Mouse (Mus musculus) limb, embryonic 11.5 days (tissue): ENCODE measurements around the gene Sox1. TPM values are rescaled to one million over a fixed set of nuclear protein-coding genes. Genes with fewer than 3 reads are reported as not detected.

Experiments
- ATAC-seq: fragments of 200-750 bp; cut with Nextera tagmentation; 2 replicates; pipeline ENCODE4 v1.8.0; 2017; ENCODE audit warnings: low read depth; ENCODE audit not compliant: insufficient number of reproducible peaks, low FRiP score, low TSS enrichment
- DNase-seq: peaks from one replicate; pipeline ENCODE4 v3.0.0-alpha.2; 2015; ENCODE audit warnings: low spot score
- H3K27ac ChIP-seq: fragments of 300-500 bp; sonication (generic); replicated peaks from 2 replicates; pipeline ENCODE4 v1.5.1; 2014; ENCODE audit warnings: low read depth, mild to moderate bottlenecking, low read length
- H3K27me3 ChIP-seq: fragments of 300-500 bp; sonication (generic); 2 replicates; pipeline ENCODE4 v1.6.1; 2014; ENCODE audit warnings: mild to moderate bottlenecking, low read length, mixed read lengths; ENCODE audit not compliant: control insufficient read depth, insufficient read depth
- H3K36me3 ChIP-seq: fragments of 300-500 bp; sonication (generic); 2 replicates; pipeline ENCODE4 v1.6.1; 2014; ENCODE audit warnings: mild to moderate bottlenecking, low read length, moderate library complexity, mixed read lengths; ENCODE audit not compliant: control insufficient read depth, insufficient read depth
- H3K4me1 ChIP-seq: fragments of 300-500 bp; sonication (generic); 2 replicates; pipeline ENCODE4 v1.6.1; 2014; ENCODE audit warnings: low read length, mixed read lengths; ENCODE audit not compliant: control insufficient read depth, insufficient read depth
- H3K4me2 ChIP-seq: fragments of 300-500 bp; sonication (generic); 2 replicates; pipeline ENCODE4 v1.6.1; 2014; ENCODE audit warnings: low read depth, mild to moderate bottlenecking, moderate library complexity; ENCODE audit not compliant: severe bottlenecking
- H3K4me3 ChIP-seq: fragments of 300-500 bp; sonication (generic); 2 replicates; pipeline ENCODE4 v1.5.1; 2014; ENCODE audit warnings: low read depth, low read length
- H3K9ac ChIP-seq: fragments of 300-500 bp; sonication (generic); 2 replicates; pipeline ENCODE4 v1.6.1; 2014; ENCODE audit warnings: mild to moderate bottlenecking, low read length
- H3K9me3 ChIP-seq: fragments of 300-500 bp; sonication (generic); 2 replicates; pipeline ENCODE4 v1.6.1; 2016; ENCODE audit warnings: low read length; ENCODE audit not compliant: control insufficient read depth
- WGBS: fragments of 180-500 bp; shearing (Covaris S2); extraction: QIAGEN DNeasy Blood & Tissue Kit; methylation state at CpG from one replicate; pipeline ENCODE4 v1.1.7; 2014; 5-methylcytosine and 5-hydroxymethylcytosine counted together
- polyA plus RNA-seq: library from polyadenylated mRNA; unstranded; fragments of >200 nt; fragmentation: Nextera tagmentation; extraction: Ambion mirVana; gene quantifications from 2 replicates; pipeline ENCODE4 v1.2.1, GENCODE M21; 2014

Sox1 gene
- not detected in 2 replicates for polyA plus RNA-seq

GRCm38 (mm10) chr8:12395071-12396031, at the start of gene Sox1:
Gene Sox1 (plus strand): TSS chr8:12395295.
- WGBS = under 1% methylated on average over 74 of the region's 89 CpGs
- ATAC-seq = peak; percentile 75

GRCm38 (mm10) chr8:12345881-12346280, 49.2 kb upstream of the Sox1 start:
- 42% methylated on average over 4 of the region's 4 CpGs for WGBS
- H3K27me3 ChIP-seq = no peaks in the 10 kb centered on the region

More at GRCm38 (mm10) chr8:12395071-12396031, at the start of gene Sox1:
- peaks cover 12% of the 10 kb centered on the region for H3K4me1 ChIP-seq
- peak; percentile 82 for DNase-seq
- no peak within 1 kb of the TSS for H3K9ac ChIP-seq
- H3K27ac ChIP-seq = no peak within 1 kb of the TSS
- H3K36me3 ChIP-seq = no peaks in the 10 kb centered on the region
- peak within 1 kb of the TSS; percentile 70 for H3K4me2 ChIP-seq
- no peaks in the 10 kb centered on the region for H3K9me3 ChIP-seq
- peaks cover 89% of the 10 kb centered on the region for H3K27me3 ChIP-seq
- peak within 1 kb of the TSS; percentile 35 for H3K4me3 ChIP-seq

GRCm38 (mm10) chr8:12346870-12347269, 48.2 kb upstream of the Sox1 start:
- H3K4me2 ChIP-seq = no peak overlapping the region
- H3K9ac ChIP-seq = no peak overlapping the region
- H3K4me3 ChIP-seq = no peak overlapping the region
- no peaks in the 10 kb centered on the region for H3K36me3 ChIP-seq
- H3K4me1 ChIP-seq = no peaks in the 10 kb centered on the region
- ATAC-seq (no peak), DNase-seq (no peak)
- H3K27ac ChIP-seq = no peak overlapping the region
- H3K9me3 ChIP-seq = no peaks in the 10 kb centered on the region
- H3K27me3 ChIP-seq = no peaks in the 10 kb centered on the region
- 95% methylated on average over 11 of the region's 11 CpGs for WGBS

More at GRCm38 (mm10) chr8:12345881-12346280, 49.2 kb upstream of the Sox1 start:
- no peak for ATAC-seq
- Histone ChIP-seq H3K4me3 (no peak overlapping the region), H3K27ac (no peak overlapping the region), H3K4me1 (no peaks in the 10 kb centered on the region), H3K4me2 (no peak overlapping the region), H3K9me3 (no peaks in the 10 kb centered on the region), H3K36me3 (no peaks in the 10 kb centered on the region), H3K9ac (no peak overlapping the region)
- no peak for DNase-seq

GRCm38 (mm10) chr8:12348306-12348705, 46.8 kb upstream of the Sox1 start:
- 90% methylated on average over 1 of the region's 1 CpGs for WGBS
- Histone ChIP-seq H3K36me3 (no peaks in the 10 kb centered on the region), H3K4me2 (no peak overlapping the region), H3K9ac (no peak overlapping the region), H3K27me3 (no peaks in the 10 kb centered on the region), H3K4me1 (no peaks in the 10 kb centered on the region), H3K9me3 (no peaks in the 10 kb centered on the region), H3K27ac (no peak overlapping the region), H3K4me3 (no peak overlapping the region)
- ATAC-seq = no peak
- no peak for DNase-seq

GRCm38 (mm10) chr8:12349591-12349990, 45.5 kb upstream of the Sox1 start:
- Histone ChIP-seq H3K4me3 (no peak overlapping the region), H3K4me2 (no peak overlapping the region), H3K4me1 (no peaks in the 10 kb centered on the region), H3K27me3 (no peaks in the 10 kb centered on the region), H3K9ac (no peak overlapping the region), H3K9me3 (no peaks in the 10 kb centered on the region), H3K27ac (no peak overlapping the region), H3K36me3 (no peaks in the 10 kb centered on the region)
- WGBS = 63% methylated on average over 2 of the region's 2 CpGs
- DNase-seq (no peak), ATAC-seq (no peak)

GRCm38 (mm10) chr8:12351121-12351520, 44.0 kb upstream of the Sox1 start:
- no peaks in the 10 kb centered on the region for H3K27me3 ChIP-seq
- H3K4me2 ChIP-seq = no peak overlapping the region
- no peak for ATAC-seq
- H3K9ac ChIP-seq = no peak overlapping the region
- H3K36me3 ChIP-seq = no peaks in the 10 kb centered on the region
- H3K4me1 ChIP-seq = no peaks in the 10 kb centered on the region
- H3K27ac ChIP-seq = no peak overlapping the region
- H3K9me3 ChIP-seq = no peaks in the 10 kb centered on the region
- no peak overlapping the region for H3K4me3 ChIP-seq
- DNase-seq = no peak

GRCm38 (mm10) chr8:12354406-12355025, 40.6 kb upstream of the Sox1 start:
- H3K27ac ChIP-seq = no peak overlapping the region
- no peak overlapping the region for H3K4me2 ChIP-seq
- H3K9me3 ChIP-seq = no peaks in the 10 kb centered on the region
- H3K4me1 ChIP-seq = no peaks in the 10 kb centered on the region
- H3K9ac ChIP-seq = no peak overlapping the region
- H3K36me3 ChIP-seq = no peaks in the 10 kb centered on the region
- DNase-seq (peak; percentile 29), ATAC-seq (no peak)
- WGBS = 55% methylated on average over 10 of the region's 10 CpGs
- no peaks in the 10 kb centered on the region for H3K27me3 ChIP-seq
- H3K4me3 ChIP-seq = no peak overlapping the region

- Histone ChIP-seq H3K36me3 (no peaks in the 10 kb centered on the region), H3K27me3 (no peaks in the 10 kb centered on the region), H3K4me1 (no peaks in the 10 kb centered on the region), H3K9me3 (no peaks in the 10 kb centered on the region), H3K4me3 (no peak overlapping the region), H3K27ac (no peak overlapping the region), H3K4me2 (no peak overlapping the region), H3K9ac (no peak overlapping the region)
- 68% methylated on average over 7 of the region's 7 CpGs for WGBS
- DNase-seq (no peak), ATAC-seq (no peak)
These were observed 26.9 kb upstream of the Sox1 start for GRCm38 (mm10) chr8:12368161-12368560.
